Mouse (Mus musculus): Measurements from ENCODE around the gene Ccdc155.
"Not testable (repeated sequence)": the region's sequence is repeated elsewhere in the genome, so short reads cannot be mapped to it uniquely, and the experiment has no call there.

The Ccdc155 gene

GRCm38 (mm10) chr7:45191161-45191560, 13.5 kb downstream of the Ccdc155 start:
- in situ Hi-C loops (cut with MboI), result no loop called here

- in situ Hi-C loops (cut with MboI), result no loop called here
Observed at GRCm38 (mm10) chr7:45190186-45190585, 14.5 kb downstream of the Ccdc155 start.

- in situ Hi-C loops (cut with MboI), result no loop called here
Observed at GRCm38 (mm10) chr7:45189600-45189999, 15.1 kb downstream of the Ccdc155 start.

GRCm38 (mm10) chr7:45185921-45186320, 18.8 kb downstream of the Ccdc155 start:
- in situ Hi-C loops (cut with MboI), result no loop called here

GRCm38 (mm10) chr7:45183672-45184071, 21.0 kb downstream of the Ccdc155 start:
- in situ Hi-C loops (cut with MboI), result no loop called here

GRCm38 (mm10) chr7:45182606-45183005, 22.1 kb downstream of the Ccdc155 start:
- in situ Hi-C loops (cut with MboI), result no loop called here

- in situ Hi-C loops (cut with MboI), result no loop called here
Observed at GRCm38 (mm10) chr7:45182199-45182601, 22.5 kb downstream of the Ccdc155 start.

- in situ Hi-C loops (cut with MboI), result no loop called here
Observed at GRCm38 (mm10) chr7:45181540-45181939, 23.2 kb downstream of the Ccdc155 start.

GRCm38 (mm10) chr7:45180896-45181477, 23.7 kb downstream of the Ccdc155 start, which contains the start of gene Pth2:
TSS of gene Pth2 (plus strand) at chr7:45180995.
- in situ Hi-C loops (cut with MboI), result no loop called here

GRCm38 (mm10) chr7:45179469-45179868, 25.2 kb downstream of the Ccdc155 start, which contains the start of gene Gfy:
TSS of gene Gfy (minus strand) at chr7:45179569.
- in situ Hi-C loops (cut with MboI), result no loop called here

GRCm38 (mm10) chr7:45178550-45178949, 26.1 kb downstream of the Ccdc155 start:
- in situ Hi-C loops (cut with MboI), result no loop called here

- in situ Hi-C loops (cut with MboI), result no loop called here
Observed at GRCm38 (mm10) chr7:45176356-45176755, 28.3 kb downstream of the Ccdc155 start.

GRCm38 (mm10) chr7:45175929-45176328, 28.8 kb downstream of the Ccdc155 start:
- in situ Hi-C loops (cut with MboI), result no loop called here

GRCm38 (mm10) chr7:45175398-45175797, 29.3 kb downstream of the Ccdc155 start:
- in situ Hi-C loops (cut with MboI), result no loop called here

- in situ Hi-C loops (cut with MboI), result no loop called here
Observed at GRCm38 (mm10) chr7:45174567-45175280, 30.0 kb downstream of the Ccdc155 start.

- in situ Hi-C loops (cut with MboI), result not testable (repeated sequence)
Observed at GRCm38 (mm10) chr7:45173772-45174171, 30.9 kb downstream of the Ccdc155 start.

- in situ Hi-C loops (cut with MboI), result no loop called here
Observed at GRCm38 (mm10) chr7:45172974-45173373, 31.7 kb downstream of the Ccdc155 start.

GRCm38 (mm10) chr7:45169495-45169894, 35.2 kb downstream of the Ccdc155 start:
- in situ Hi-C loops (cut with MboI), result no loop called here

- in situ Hi-C loops (cut with MboI), result no loop called here
Observed at GRCm38 (mm10) chr7:45168656-45169055, 36.0 kb downstream of the Ccdc155 start.

- in situ Hi-C loops (cut with MboI), result no loop called here
Observed at GRCm38 (mm10) chr7:45167761-45168445, 36.8 kb downstream of the Ccdc155 start.

GRCm38 (mm10) chr7:45166950-45167401, 37.7 kb downstream of the Ccdc155 start:
- in situ Hi-C loops (cut with MboI), result no loop called here

GRCm38 (mm10) chr7:45165701-45166100, 39.0 kb downstream of the Ccdc155 start:
- in situ Hi-C loops (cut with MboI), result no loop called here

GRCm38 (mm10) chr7:45164833-45165232, 39.9 kb downstream of the Ccdc155 start:
- in situ Hi-C loops (cut with MboI), result no loop called here

Measured in mature B cell (primary cell).